In genomic region chr8:84698929-84699401, GRCm38 (mm10) we compare ENCODE assay signal across 8 mouse cellular contexts. TPM values are rescaled to one million over a fixed set of nuclear protein-coding genes. Genes with fewer than 3 reads are reported as not detected.
A peak's percentile ranks its signal among the peaks of the same experiment; 100 is the strongest.
DNase-seq lines count a peak whose midpoint lies in the region; ATAC-seq lines count a peak whose summit lies in the region.

No protein-coding gene starts in this region.

- H3K27ac ChIP-seq in forebrain, embryonic 13.5 days, result peak overlapping the region; percentile 25
- H3K27ac ChIP-seq in forebrain, embryonic 12.5 days, result no peak overlapping the region
- H3K27ac ChIP-seq in heart, embryonic 13.5 days (replicated peaks), result peak overlapping the region; percentile 93
- H3K27ac ChIP-seq in liver, embryonic 11.5 days (ENCODE audit: low read depth, low read length), result peak overlapping the region; percentile 94

- no peaks in the 10 kb centered on the region for H3K9me3 ChIP-seq in forebrain, embryonic 13.5 days (replicated peaks)
- no peaks in the 10 kb centered on the region for H3K9me3 ChIP-seq in forebrain, embryonic 12.5 days
- H3K9me3 ChIP-seq in heart, embryonic 13.5 days, result no peaks in the 10 kb centered on the region
- no peaks in the 10 kb centered on the region for H3K9me3 ChIP-seq in liver, embryonic 11.5 days (ENCODE audit: control insufficient read depth, low read length)

- no peak overlapping the region for H3K4me3 ChIP-seq in forebrain, embryonic 13.5 days
- no peak overlapping the region for H3K4me3 ChIP-seq in forebrain, embryonic 12.5 days (replicated peaks)
- H3K4me3 ChIP-seq in heart, embryonic 13.5 days, result peak overlapping the region; percentile 17
- H3K4me3 ChIP-seq in liver, embryonic 11.5 days (ENCODE audit: low read depth, low read length), result no peak overlapping the region

- H3K27me3 ChIP-seq in forebrain, embryonic 13.5 days, result peaks cover 31% of the 10 kb centered on the region
- peaks cover 41% of the 10 kb centered on the region for H3K27me3 ChIP-seq in forebrain, embryonic 12.5 days
- H3K27me3 ChIP-seq in heart, embryonic 13.5 days (replicated peaks), result peaks cover 24% of the 10 kb centered on the region
- H3K27me3 ChIP-seq in liver, embryonic 11.5 days (replicated peaks; ENCODE audit: control insufficient read depth, insufficient read depth, low read length), result peaks cover 7% of the 10 kb centered on the region

- ATAC-seq in forebrain, embryonic 13.5 days, result no peak
- no peak for ATAC-seq in forebrain, embryonic 12.5 days (ENCODE audit: low FRiP score)
- no peak for ATAC-seq in heart, embryonic 13.5 days (ENCODE audit: extremely low read depth, insufficient number of reproducible peaks, low FRiP score, low TSS enrichment)
- ATAC-seq in liver, embryonic 11.5 days (replicated peaks; ENCODE audit: low FRiP score), result no peak

- no peak overlapping the region for H3K9ac ChIP-seq in forebrain, embryonic 13.5 days
- H3K9ac ChIP-seq in forebrain, embryonic 12.5 days, result no peak overlapping the region
- H3K9ac ChIP-seq in heart, embryonic 13.5 days, result peak overlapping the region; percentile 44
- no peak overlapping the region for H3K9ac ChIP-seq in liver, embryonic 11.5 days (ENCODE audit: low read depth, low read length)

- peak; percentile 33 for DNase-seq in urinary bladder, adult 2 months (ENCODE audit: low spot score)
- DNase-seq in urinary bladder, postnatal 4 days (ENCODE audit: low spot score in 2 of 2), result no peak
- DNase-seq in liver, embryonic 11.5 days (ENCODE audit: low spot score), result no peak
- no peak for DNase-seq in T-cell, adult 2 months (ENCODE audit: low spot score)
- no peak for DNase-seq in layer of hippocampus, adult 9-10 months (ENCODE audit: low spot score)

- H3K4me2 ChIP-seq in forebrain, embryonic 13.5 days, result no peak overlapping the region
- H3K4me2 ChIP-seq in forebrain, embryonic 12.5 days, result no peak overlapping the region
- peak overlapping the region; percentile 74 for H3K4me2 ChIP-seq in heart, embryonic 13.5 days
- peak overlapping the region; percentile 40; the same call in 1 of the 2 replicates for H3K4me2 ChIP-seq in liver, embryonic 11.5 days

- H3K36me3 ChIP-seq in forebrain, embryonic 13.5 days (ENCODE audit: poor library complexity, severe bottlenecking), result peaks cover 50% of the 10 kb centered on the region
- H3K36me3 ChIP-seq in forebrain, embryonic 12.5 days (replicated peaks), result peaks cover 48% of the 10 kb centered on the region
- H3K36me3 ChIP-seq in heart, embryonic 13.5 days, result peaks cover 62% of the 10 kb centered on the region
- peaks cover 44% of the 10 kb centered on the region for H3K36me3 ChIP-seq in liver, embryonic 11.5 days (ENCODE audit: control insufficient read depth, insufficient read depth, low read length)

- peaks cover 19% of the 10 kb centered on the region for H3K4me1 ChIP-seq in forebrain, embryonic 13.5 days
- H3K4me1 ChIP-seq in forebrain, embryonic 12.5 days, result peaks cover 12% of the 10 kb centered on the region
- peaks cover 52% of the 10 kb centered on the region for H3K4me1 ChIP-seq in heart, embryonic 13.5 days
- peaks cover 36% of the 10 kb centered on the region for H3K4me1 ChIP-seq in liver, embryonic 11.5 days (replicated peaks; ENCODE audit: control insufficient read depth, insufficient read depth, low read length)

- WGBS in forebrain, embryonic 13.5 days, result 97% methylated on average over 9 of the region's 9 CpGs
- 92% methylated on average over 9 of the region's 9 CpGs for WGBS in forebrain, embryonic 12.5 days
- WGBS in heart, embryonic 13.5 days, result 69% methylated on average over 9 of the region's 9 CpGs
- WGBS in liver, embryonic 11.5 days, result 91% methylated on average over 9 of the region's 9 CpGs

RNA-seq across cellular contexts. Expression of gene Lyl1, which starts 2.3 kb away (rescaled TPM):
- 1.9 and 2.1 TPM in 2 replicates for polyA plus RNA-seq in forebrain, embryonic 13.5 days (2015; fragmentation: Nextera tagmentation; extraction: Ambion mirVana)
- polyA plus RNA-seq in forebrain, embryonic 12.5 days (2016; fragmentation: Nextera tagmentation; extraction: Ambion mirVana), result 3.1 and 3.9 TPM in 2 replicates
- polyA plus RNA-seq in urinary bladder, adult 2 months (2012; rRNA removed), result 7.8 and 8.7 TPM in 2 replicates
- 15.4 and 17.1 TPM in 2 replicates for polyA plus RNA-seq in heart, embryonic 13.5 days (2015; fragmentation: Nextera tagmentation; extraction: Ambion mirVana)
- polyA plus RNA-seq in liver, embryonic 11.5 days (2014; fragmentation: Nextera tagmentation; extraction: Ambion mirVana), result 67.9 and 68.6 TPM in 2 replicates

RNA-seq across cellular contexts. Expression of gene Nacc1, which starts 11.3 kb away (rescaled TPM):
- 16.1 and 18.6 TPM in 2 replicates for polyA plus RNA-seq in forebrain, embryonic 13.5 days (2015; fragmentation: Nextera tagmentation; extraction: Ambion mirVana)
- polyA plus RNA-seq in forebrain, embryonic 12.5 days (2016; fragmentation: Nextera tagmentation; extraction: Ambion mirVana), result 22.8 and 26.6 TPM in 2 replicates
- 39.5 and 49.4 TPM in 2 replicates for polyA plus RNA-seq in urinary bladder, adult 2 months (2012; rRNA removed)
- polyA plus RNA-seq in heart, embryonic 13.5 days (2015; fragmentation: Nextera tagmentation; extraction: Ambion mirVana), result 15.1 and 15.7 TPM in 2 replicates
- 23.0 and 25.2 TPM in 2 replicates for polyA plus RNA-seq in liver, embryonic 11.5 days (2014; fragmentation: Nextera tagmentation; extraction: Ambion mirVana)

RNA-seq across cellular contexts. Expression of gene Trmt1, which starts 12.9 kb away (rescaled TPM):
- polyA plus RNA-seq in forebrain, embryonic 13.5 days (2015; fragmentation: Nextera tagmentation; extraction: Ambion mirVana), result 53.5 and 59.1 TPM in 2 replicates
- 55.4 and 59.6 TPM in 2 replicates for polyA plus RNA-seq in forebrain, embryonic 12.5 days (2016; fragmentation: Nextera tagmentation; extraction: Ambion mirVana)
- 71.7 and 76.3 TPM in 2 replicates for polyA plus RNA-seq in urinary bladder, adult 2 months (2012; rRNA removed)
- polyA plus RNA-seq in heart, embryonic 13.5 days (2015; fragmentation: Nextera tagmentation; extraction: Ambion mirVana), result 47.6 and 51.6 TPM in 2 replicates
- polyA plus RNA-seq in liver, embryonic 11.5 days (2014; fragmentation: Nextera tagmentation; extraction: Ambion mirVana), result 94.1 and 95.6 TPM in 2 replicates

RNA-seq across cellular contexts. Expression of gene G430095P16Rik, which starts 23.8 kb away (rescaled TPM):
- polyA plus RNA-seq in forebrain, embryonic 13.5 days (2015; fragmentation: Nextera tagmentation; extraction: Ambion mirVana), result 3.7 and 3.8 TPM in 2 replicates
- polyA plus RNA-seq in forebrain, embryonic 12.5 days (2016; fragmentation: Nextera tagmentation; extraction: Ambion mirVana), result 2.2 and 3.5 TPM in 2 replicates
- polyA plus RNA-seq in urinary bladder, adult 2 months (2012; rRNA removed), result 1.0 and 1.2 TPM in 2 replicates
- 7.8 and 8.9 TPM in 2 replicates for polyA plus RNA-seq in heart, embryonic 13.5 days (2015; fragmentation: Nextera tagmentation; extraction: Ambion mirVana)
- 11.8 and 12.3 TPM in 2 replicates for polyA plus RNA-seq in liver, embryonic 11.5 days (2014; fragmentation: Nextera tagmentation; extraction: Ambion mirVana)

RNA-seq across cellular contexts. Expression of gene Ier2, which starts 36.3 kb away (rescaled TPM):
- polyA plus RNA-seq in forebrain, embryonic 13.5 days (2015; fragmentation: Nextera tagmentation; extraction: Ambion mirVana), result 35.2 and 35.4 TPM in 2 replicates
- polyA plus RNA-seq in forebrain, embryonic 12.5 days (2016; fragmentation: Nextera tagmentation; extraction: Ambion mirVana), result 53.7 and 62.2 TPM in 2 replicates
- 14.7 and 23.3 TPM in 2 replicates for polyA plus RNA-seq in urinary bladder, adult 2 months (2012; rRNA removed)
- 43.0 and 44.8 TPM in 2 replicates for polyA plus RNA-seq in heart, embryonic 13.5 days (2015; fragmentation: Nextera tagmentation; extraction: Ambion mirVana)
- polyA plus RNA-seq in liver, embryonic 11.5 days (2014; fragmentation: Nextera tagmentation; extraction: Ambion mirVana), result 46.5 and 50.1 TPM in 2 replicates

Comparison
In these comparisons a context has a peak if more than half of its experiments do, and no peak if none do; other contexts are left out.
1. H3K4me2 ChIP-seq: peak in heart, embryonic 13.5 days (single experiment) and liver, embryonic 11.5 days (single experiment); none in forebrain, embryonic 13.5 days (single experiment) and forebrain, embryonic 12.5 days (single experiment).